Mouse (Mus musculus) midbrain, embryonic 11.5 days (tissue): ENCODE measurements around the gene Fam243. TPM values are rescaled to one million over a fixed set of nuclear protein-coding genes. Genes with fewer than 3 reads are reported as not detected.

ENCODE experiments used
- polyA plus RNA-seq: library from polyadenylated mRNA; unstranded; fragments of >200 nt; fragmentation: Nextera tagmentation; extraction: Ambion mirVana; gene quantifications from 2 replicates; pipeline ENCODE4 v1.2.1, GENCODE M21; 2014

The Fam243 gene
- polyA plus RNA-seq, 1 experiment from 2014 or later, result not detected

Other genes with a start within 250 kb of the Fam243 start
- gene Kcne2, start 29.1 kb downstream of the Fam243 start, polyA plus RNA-seq, result 0.12 and 0.14 TPM in 2 replicates
- gene Smim11, start 20.2 kb downstream of the Fam243 start, polyA plus RNA-seq, result 137 and 143 TPM in 2 replicates
- gene Kcne1, start 38.0 kb upstream of the Fam243 start, polyA plus RNA-seq, result 0.16 TPM in 1 of 2 replicates, not detected in the other
- gene Rcan1, start 149.4 kb upstream of the Fam243 start, polyA plus RNA-seq, result 38.6 and 40.7 TPM in 2 replicates
- 0.47 and 0.72 TPM in 2 replicates for gene Clic6, start 164.3 kb upstream of the Fam243 start, polyA plus RNA-seq